Mouse (Mus musculus) spleen, postnatal 36 days (tissue): ENCODE measurements at regions not wholly inside any gene's neighbourhood (a gene's known extent, or its start where the extent isn't known, plus 50 kb on each side); places are given as distances from the start of the nearest gene placed in this dataset.

Experiments
- DNase-seq, 2 experiments: peaks; one replicate each; pipeline ENCODE4 v3.0.0; 2022; ENCODE audit warnings: low spot score in 2 of 2, mixed read lengths in 1 of 2

- no peak for DNase-seq
Measured at GRCm38 (mm10) chrX:113966128-113966527, 508.0 kb upstream of the Klhl4 start.

GRCm38 (mm10) chrX:113993118-113993517 is 481.0 kb upstream of the Klhl4 start:
- peak in 1 of 2 experiments; percentile 6 for DNase-seq

- no peak for DNase-seq
Measured at GRCm38 (mm10) chrX:114041281-114041680, 432.9 kb upstream of the Klhl4 start.
